Mouse (Mus musculus) G1E (cell line): ENCODE measurements at regions not wholly inside any gene's neighbourhood (a gene's known extent, or its start where the extent isn't known, plus 50 kb on each side); places are given as distances from the start of the nearest gene placed in this dataset.

Source experiments
- ATAC-seq: 2 replicates; pipeline ENCODE4 v1.8.0; 2016; ENCODE audit warnings: mild to moderate bottlenecking; ENCODE audit not compliant: insufficient number of reproducible peaks, poor library complexity, low FRiP score, severe bottlenecking; ENCODE audit errors: extremely low read depth
- DNase-seq: peaks from one replicate; pipeline ENCODE4 v3.0.0; 2012; ENCODE audit warnings: low spot score
- H3K27me3 ChIP-seq: 2 replicates; pipeline ENCODE4 v1.6.1; 2012; ENCODE audit warnings: mild to moderate bottlenecking, low read length, inconsistent platforms; ENCODE audit not compliant: insufficient read depth
- H3K36me3 ChIP-seq: replicated peaks from 2 replicates; pipeline ENCODE3; 2012; ENCODE audit warnings: mild to moderate bottlenecking, inconsistent platforms
- H3K4me1 ChIP-seq: 2 replicates; pipeline ENCODE4 v1.6.1; 2012; ENCODE audit warnings: low read depth, low read length, inconsistent platforms, mixed read lengths; ENCODE audit not compliant: insufficient read depth
- H3K4me3 ChIP-seq: 2 replicates; pipeline ENCODE4 v1.5.1; 2012; ENCODE audit warnings: low read depth, mild to moderate bottlenecking, inconsistent platforms, low read length, moderate library complexity, mixed read lengths
- H3K9me3 ChIP-seq: replicated peaks from 2 replicates; pipeline ENCODE4 v1.6.1; 2012; ENCODE audit warnings: inconsistent platforms
- CTCF ChIP-seq: IDR thresholded peaks from 2 replicates; pipeline ENCODE4 v1.5.1; 2012; ENCODE audit warnings: low read depth, low read length, inconsistent platforms, mixed read lengths
- GATA1 ChIP-seq: IDR thresholded peaks from 2 replicates; pipeline ENCODE4 v1.6.1; 2012; ENCODE audit warnings: borderline replicate concordance, low read length, inconsistent platforms, mixed read lengths
- GATA2 ChIP-seq: IDR thresholded peaks from 2 replicates; pipeline ENCODE4 v1.6.1; 2012; ENCODE audit warnings: low read depth, low read length, inconsistent platforms, borderline replicate concordance
- POLR2AphosphoS5 ChIP-seq: IDR thresholded peaks from 2 replicates; pipeline ENCODE4 v1.6.1; 2012; ENCODE audit warnings: low read depth, low read length, inconsistent platforms; ENCODE audit not compliant: insufficient replicate concordance
- TAL1 ChIP-seq: conservative IDR thresholded peaks from 2 replicates; pipeline ENCODE4 v1.6.1; 2012; ENCODE audit warnings: low read depth, low read length, inconsistent platforms, mixed read lengths

DNA sequence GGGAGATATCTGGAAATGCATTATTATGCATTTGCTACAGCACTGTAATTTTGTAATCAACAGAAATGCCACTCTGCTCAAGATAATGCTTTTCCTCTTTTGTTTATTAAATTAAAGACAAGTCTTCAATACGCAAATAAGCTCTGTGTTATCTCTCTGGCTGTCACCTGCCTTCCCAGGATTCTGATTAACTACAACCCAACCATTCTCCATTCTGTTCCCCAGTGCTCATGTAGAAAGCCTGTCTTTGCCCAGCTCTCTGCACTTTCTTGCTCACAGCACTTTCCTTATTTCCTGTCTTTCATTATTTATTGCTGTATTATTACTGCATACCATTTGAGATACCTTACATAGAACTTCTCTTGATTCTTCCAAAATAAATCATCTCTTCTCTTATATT is 525.6 kb downstream of the Cd109 start:
- Histone ChIP-seq H3K36me3 (no peaks in the 10 kb centered on the region), H3K27me3 (no peaks in the 10 kb centered on the region), H3K9me3 (no peaks in the 10 kb centered on the region), H3K4me3 (no peak overlapping the region), H3K4me1 (no peaks in the 10 kb centered on the region)
- TF ChIP-seq POLR2AphosphoS5 = no peak
- no peak for TF ChIP-seq GATA2
- no peak for TF ChIP-seq GATA1
- TF ChIP-seq TAL1 = no peak
- TF ChIP-seq CTCF = no peak
- no peak for ATAC-seq
- DNase-seq = no peak

DNA sequence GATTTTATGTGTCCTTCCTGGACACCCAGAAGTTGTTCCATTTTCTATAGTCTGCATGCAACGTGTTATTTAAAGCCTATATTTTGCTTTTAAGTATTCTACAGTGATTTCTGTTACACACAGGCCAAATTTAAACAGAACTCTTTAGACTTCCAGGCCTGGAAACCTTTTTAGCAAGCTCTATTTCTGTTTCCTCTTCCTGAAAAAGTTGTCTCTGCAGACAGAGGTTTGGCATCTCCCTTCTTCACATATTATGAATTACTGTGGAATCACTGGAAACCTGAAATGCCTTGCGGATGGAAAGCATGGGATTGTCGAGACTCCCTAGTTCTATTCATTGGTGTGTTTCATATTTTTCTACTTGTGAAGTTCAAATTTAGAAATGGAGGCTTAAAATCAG is 530.7 kb downstream of the Cd109 start:
- no peaks in the 10 kb centered on the region for H3K4me1 ChIP-seq
- no peak overlapping the region for H3K4me3 ChIP-seq
- no peaks in the 10 kb centered on the region for H3K36me3 ChIP-seq
- H3K27me3 ChIP-seq = no peaks in the 10 kb centered on the region
- ATAC-seq (no peak), DNase-seq (no peak)
- TF ChIP-seq GATA1 (no peak), TAL1 (no peak), GATA2 (no peak), POLR2AphosphoS5 (no peak), CTCF (no peak)
- no peaks in the 10 kb centered on the region for H3K9me3 ChIP-seq

GRCm38 (mm10) chr9:79165596-79165995 is 550.2 kb downstream of the Cd109 start:
- Histone ChIP-seq H3K27me3 (no peaks in the 10 kb centered on the region), H3K4me3 (no peak overlapping the region), H3K9me3 (no peaks in the 10 kb centered on the region), H3K4me1 (no peaks in the 10 kb centered on the region), H3K36me3 (no peaks in the 10 kb centered on the region)
- TF ChIP-seq CTCF = no peak
- TF ChIP-seq TAL1 = no peak
- no peak for TF ChIP-seq GATA2
- TF ChIP-seq GATA1 = no peak
- no peak for TF ChIP-seq POLR2AphosphoS5
- DNase-seq = no peak
- ATAC-seq = no peak

DNA sequence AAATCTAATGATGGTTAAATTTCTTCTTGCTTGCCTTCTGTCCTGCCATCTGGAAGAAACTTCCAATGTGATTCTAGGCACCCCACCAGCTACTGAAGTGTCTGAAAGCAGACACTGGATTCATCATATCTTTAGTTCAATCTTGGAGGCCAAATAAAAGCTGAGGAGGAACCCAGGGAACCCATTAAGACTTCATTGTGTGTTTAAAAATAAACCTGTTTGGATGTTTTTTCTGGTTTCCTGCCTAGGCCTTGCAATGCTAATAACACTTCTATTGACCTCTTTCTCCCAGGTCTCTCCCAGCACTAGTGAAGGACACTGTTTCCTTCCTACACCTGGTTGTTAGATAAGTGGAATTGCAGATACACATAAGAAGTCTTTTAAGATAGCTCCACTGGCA is 545.6 kb downstream of the Col12a1 start:
- DNase-seq = no peak

DNA sequence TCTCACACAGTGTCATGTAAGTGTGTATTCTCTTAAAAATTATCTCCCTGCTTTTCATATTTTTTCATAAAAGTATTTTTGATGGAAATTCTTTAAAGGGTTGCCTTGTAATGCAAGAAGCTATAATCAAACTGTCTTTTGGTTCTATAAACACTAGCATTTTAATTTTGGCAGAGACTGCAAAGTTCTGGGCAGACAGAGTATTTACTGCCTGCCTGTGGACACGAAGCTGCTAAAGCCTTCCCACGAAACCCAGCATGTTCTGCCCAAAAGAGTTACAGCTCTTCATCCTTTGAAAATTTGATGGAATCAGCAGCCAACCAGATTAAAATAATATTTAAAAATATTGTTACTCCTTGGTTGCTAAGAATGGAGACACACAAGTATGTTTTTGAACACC is 538.7 kb downstream of the Col12a1 start:
- no peaks in the 10 kb centered on the region for H3K27me3 ChIP-seq
- H3K4me3 ChIP-seq = no peak overlapping the region
- TF ChIP-seq TAL1 (no peak), POLR2AphosphoS5 (no peak), GATA2 (no peak), GATA1 (no peak), CTCF (no peak)
- no peaks in the 10 kb centered on the region for H3K36me3 ChIP-seq
- ATAC-seq (no peak), DNase-seq (no peak)
- no peaks in the 10 kb centered on the region for H3K9me3 ChIP-seq
- no peaks in the 10 kb centered on the region for H3K4me1 ChIP-seq

More for the DNA sequence above, 545.6 kb downstream of the Col12a1 start:
- Histone ChIP-seq H3K36me3 (no peaks in the 10 kb centered on the region), H3K9me3 (no peaks in the 10 kb centered on the region), H3K4me1 (no peaks in the 10 kb centered on the region), H3K27me3 (no peaks in the 10 kb centered on the region), H3K4me3 (no peak overlapping the region)
- ATAC-seq = no peak
- TF ChIP-seq GATA2 = no peak
- TF ChIP-seq POLR2AphosphoS5 = no peak
- TF ChIP-seq TAL1 = no peak

DNA sequence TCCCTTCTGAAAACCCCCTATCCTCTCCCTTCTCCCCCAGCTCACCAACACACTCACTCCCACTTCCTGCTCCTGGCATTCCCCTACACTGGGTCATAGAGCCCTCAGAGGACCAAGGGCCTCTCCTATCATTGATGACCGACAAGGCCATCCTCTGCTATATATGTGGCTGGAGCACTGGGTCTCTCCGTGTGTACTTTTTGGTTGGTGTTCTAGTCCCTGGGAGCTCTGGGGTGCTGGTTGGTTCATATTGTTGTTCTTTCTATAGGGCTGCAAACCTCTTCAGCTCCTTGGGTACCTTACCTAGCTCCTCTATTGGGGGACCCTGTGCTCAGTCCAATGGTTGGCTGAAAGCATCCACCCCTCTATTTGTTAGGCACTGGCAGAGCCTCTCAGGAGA is 523.2 kb downstream of the Col12a1 start:
- no peak for DNase-seq
- no peak for ATAC-seq
- H3K27me3 ChIP-seq = no peaks in the 10 kb centered on the region

GRCm38 (mm10) chr9:79201755-79202154 is 516.9 kb downstream of the Col12a1 start:
- Histone ChIP-seq H3K36me3 (no peaks in the 10 kb centered on the region), H3K4me3 (no peak overlapping the region), H3K9me3 (no peaks in the 10 kb centered on the region), H3K4me1 (no peaks in the 10 kb centered on the region), H3K27me3 (no peaks in the 10 kb centered on the region)
- no peak for ATAC-seq
- TF ChIP-seq TAL1 (no peak), GATA2 (no peak), GATA1 (no peak), POLR2AphosphoS5 (no peak), CTCF (no peak)
- DNase-seq = no peak

More for the DNA sequence above, 523.2 kb downstream of the Col12a1 start:
- Histone ChIP-seq H3K36me3 (no peaks in the 10 kb centered on the region), H3K9me3 (no peaks in the 10 kb centered on the region), H3K4me1 (no peaks in the 10 kb centered on the region), H3K4me3 (no peak overlapping the region)
- TF ChIP-seq TAL1 (no peak), GATA1 (no peak), GATA2 (no peak), CTCF (no peak), POLR2AphosphoS5 (no peak)
